Mouse (Mus musculus): Measurements from ENCODE around the gene Gsta3. TPM values are rescaled to one million over a fixed set of nuclear protein-coding genes. Genes with fewer than 3 reads are reported as not detected.

The Gsta3 gene
- polyA plus RNA-seq, 1 experiment from 2014 or later: 0.48 TPM

GRCm38 (mm10) chr1:21304174-21304573 is 63.8 kb downstream of the Gsta3 start:
- Histone ChIP-seq H3K9ac (ENCODE audit: low read length) (no peak overlapping the region), H3K9me3 (ENCODE audit: control insufficient read depth, low read length) (no peaks in the 10 kb centered on the region), H3K27ac (ENCODE audit: low read depth, low read length) (no peak overlapping the region), H3K36me3 (ENCODE audit: control insufficient read depth, insufficient read depth, low read length) (no peaks in the 10 kb centered on the region), H3K4me3 (ENCODE audit: low read depth, low read length) (no peak overlapping the region), H3K4me1 (ENCODE audit: control insufficient read depth, insufficient read depth, low read length) (no peaks in the 10 kb centered on the region), H3K4me2 (ENCODE audit: low read depth) (no peak overlapping the region), H3K27me3 (ENCODE audit: control insufficient read depth, insufficient read depth, low read length) (no peaks in the 10 kb centered on the region)
- DNase-seq (ENCODE audit: low spot score) (no peak), ATAC-seq (ENCODE audit: insufficient read depth, low FRiP score, low TSS enrichment) (no peak)
- 80% methylated on average over 3 of the region's 3 CpGs for WGBS

- H3K9ac ChIP-seq (ENCODE audit: low read length): no peak overlapping the region
- WGBS: 93% methylated on average over 4 of the region's 4 CpGs
- no peak overlapping the region for H3K4me2 ChIP-seq (ENCODE audit: low read depth)
- H3K27me3 ChIP-seq (ENCODE audit: control insufficient read depth, insufficient read depth, low read length): no peaks in the 10 kb centered on the region
- H3K36me3 ChIP-seq (ENCODE audit: control insufficient read depth, insufficient read depth, low read length): no peaks in the 10 kb centered on the region
- ATAC-seq (ENCODE audit: insufficient read depth, low FRiP score, low TSS enrichment) (no peak), DNase-seq (ENCODE audit: low spot score) (no peak)
- H3K9me3 ChIP-seq (ENCODE audit: control insufficient read depth, low read length): no peaks in the 10 kb centered on the region
- no peaks in the 10 kb centered on the region for H3K4me1 ChIP-seq (ENCODE audit: control insufficient read depth, insufficient read depth, low read length)
- no peak overlapping the region for H3K27ac ChIP-seq (ENCODE audit: low read depth, low read length)
- H3K4me3 ChIP-seq (ENCODE audit: low read depth, low read length): no peak overlapping the region
Measured at GRCm38 (mm10) chr1:21304646-21305045, 64.3 kb downstream of the Gsta3 start.

- H3K27me3 ChIP-seq (ENCODE audit: control insufficient read depth, insufficient read depth, low read length): no peaks in the 10 kb centered on the region
Measured at GRCm38 (mm10) chr1:21305443-21305842, 65.1 kb downstream of the Gsta3 start.

GRCm38 (mm10) chr1:21314336-21314735 is 73.9 kb downstream of the Gsta3 start:
- Histone ChIP-seq H3K9me3 (ENCODE audit: control insufficient read depth, low read length) (no peaks in the 10 kb centered on the region), H3K27ac (ENCODE audit: low read depth, low read length) (no peak overlapping the region), H3K27me3 (ENCODE audit: control insufficient read depth, insufficient read depth, low read length) (no peaks in the 10 kb centered on the region), H3K9ac (ENCODE audit: low read length) (no peak overlapping the region), H3K4me2 (ENCODE audit: low read depth) (no peak overlapping the region), H3K36me3 (ENCODE audit: control insufficient read depth, insufficient read depth, low read length) (no peaks in the 10 kb centered on the region), H3K4me3 (ENCODE audit: low read depth, low read length) (no peak overlapping the region), H3K4me1 (ENCODE audit: control insufficient read depth, insufficient read depth, low read length) (no peaks in the 10 kb centered on the region)
- 85% methylated on average over 2 of the region's 2 CpGs for WGBS
- DNase-seq (ENCODE audit: low spot score) (no peak), ATAC-seq (ENCODE audit: insufficient read depth, low FRiP score, low TSS enrichment) (no peak)

More at GRCm38 (mm10) chr1:21305443-21305842, 65.1 kb downstream of the Gsta3 start:
- Histone ChIP-seq H3K27ac (ENCODE audit: low read depth, low read length) (no peak overlapping the region), H3K4me1 (ENCODE audit: control insufficient read depth, insufficient read depth, low read length) (no peaks in the 10 kb centered on the region), H3K36me3 (ENCODE audit: control insufficient read depth, insufficient read depth, low read length) (no peaks in the 10 kb centered on the region), H3K9ac (ENCODE audit: low read length) (no peak overlapping the region), H3K9me3 (ENCODE audit: control insufficient read depth, low read length) (no peaks in the 10 kb centered on the region), H3K4me3 (ENCODE audit: low read depth, low read length) (no peak overlapping the region), H3K4me2 (ENCODE audit: low read depth) (no peak overlapping the region)
- DNase-seq (ENCODE audit: low spot score) (no peak), ATAC-seq (ENCODE audit: insufficient read depth, low FRiP score, low TSS enrichment) (no peak)
- WGBS: 95% methylated on average over 3 of the region's 3 CpGs

Other genes starting within 250 kb of the Gsta3 start
- 6.9 and 7.9 TPM in 2 replicates for gene Tram2, start 161.4 kb upstream of the Gsta3 start, polyA plus RNA-seq (2014; fragmentation: Nextera tagmentation; extraction: Ambion mirVana)
- gene Tmem14a, start 22.0 kb upstream of the Gsta3 start, polyA plus RNA-seq (2014; fragmentation: Nextera tagmentation; extraction: Ambion mirVana): 11.3 and 11.9 TPM in 2 replicates
- gene Khdc1a, start 109.1 kb downstream of the Gsta3 start, polyA plus RNA-seq (2014; fragmentation: Nextera tagmentation; extraction: Ambion mirVana): not detected in 2 replicates
- gene Khdc1c, start 127.7 kb downstream of the Gsta3 start, polyA plus RNA-seq (2014; fragmentation: Nextera tagmentation; extraction: Ambion mirVana): not detected in 2 replicates
- gene Khdc1b, start 143.0 kb downstream of the Gsta3 start, polyA plus RNA-seq (2014; fragmentation: Nextera tagmentation; extraction: Ambion mirVana): not detected in 2 replicates

Measured in neural tube, embryonic 11.5 days (tissue).